Mouse (Mus musculus) ES-Bruce4 (cell line): ENCODE data around the gene Atg16l1.

ENCODE experiments used
- EP300 ChIP-seq: IDR thresholded peaks from 2 replicates; pipeline ENCODE4 v1.6.1; 2011; ENCODE audit warnings: low read depth, low read length; ENCODE audit not compliant: insufficient read depth
- POLR2A ChIP-seq: IDR thresholded peaks from one replicate; pipeline ENCODE4 v1.8.1; 2011; ENCODE audit warnings: low read length; ENCODE audit not compliant: insufficient read depth

DNA sequence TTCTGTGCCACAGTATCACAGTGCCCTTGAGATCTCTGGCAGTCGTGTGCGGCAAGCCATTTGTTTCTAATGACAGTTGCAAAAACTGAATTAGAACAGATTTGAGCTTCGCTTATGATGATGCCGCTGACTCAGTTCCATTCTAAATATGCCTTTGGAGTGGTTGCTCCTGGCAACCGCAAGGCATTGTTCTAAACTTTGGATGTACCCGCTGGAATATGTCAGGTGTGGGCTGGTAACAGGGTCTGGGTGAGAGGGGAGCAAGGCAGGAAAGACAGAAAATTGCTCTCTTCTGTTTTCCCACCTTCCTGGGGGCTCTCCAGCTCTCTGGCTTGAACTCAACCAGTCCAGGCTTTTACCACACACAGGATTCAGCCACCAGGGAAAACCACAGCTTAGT is 57.5 kb downstream of the Atg16l1 start:
- no peak for TF ChIP-seq EP300
- TF ChIP-seq POLR2A = no peak
